Mouse (Mus musculus): ENCODE results near the gene Actr3.

Actr3 gene

DNA sequence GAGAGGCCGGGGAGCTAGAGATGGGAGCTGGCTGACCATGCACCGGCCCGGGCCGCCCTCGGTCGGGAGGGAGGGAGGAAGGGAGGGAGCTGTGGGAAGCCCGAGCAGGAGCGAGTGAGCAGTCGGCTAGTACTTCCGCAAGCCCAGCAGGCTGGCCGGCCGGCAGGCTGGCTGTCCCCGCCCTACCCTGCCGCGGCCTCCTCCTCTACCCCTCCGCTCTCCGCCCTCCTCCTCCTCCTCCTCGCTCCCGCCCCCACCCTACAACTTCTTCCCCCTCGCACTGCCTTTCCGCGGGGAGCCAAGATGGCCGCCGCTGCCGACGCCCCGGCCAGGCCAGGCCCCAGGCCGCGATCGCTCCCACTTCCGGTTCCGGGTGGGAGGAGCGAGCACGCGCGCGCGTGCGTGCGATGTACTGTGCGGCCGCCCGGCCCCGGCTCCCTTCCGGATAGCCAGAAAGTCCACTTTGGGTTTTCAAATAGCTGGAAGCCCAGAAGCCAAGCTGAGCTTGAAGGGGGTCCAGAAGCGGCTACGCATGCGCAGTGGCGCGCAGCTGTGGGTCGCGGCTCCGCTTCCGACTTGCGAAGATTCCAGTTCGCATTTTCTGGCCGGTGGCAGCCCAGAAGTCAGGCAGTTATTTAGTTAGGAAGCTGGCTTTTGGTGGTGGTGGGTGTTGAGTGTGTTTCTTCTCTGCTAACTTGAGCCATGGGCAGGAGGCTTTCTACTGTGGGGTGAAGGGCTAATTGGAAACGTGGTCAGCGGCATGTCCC, at the start of gene Actr3:
Gene Actr3, minus strand, starts transcription at position 359 of the 767 bp plus-strand sequence.
- ATAC-seq (ENCODE audit: low TSS enrichment): peak; percentile 94

DNA sequence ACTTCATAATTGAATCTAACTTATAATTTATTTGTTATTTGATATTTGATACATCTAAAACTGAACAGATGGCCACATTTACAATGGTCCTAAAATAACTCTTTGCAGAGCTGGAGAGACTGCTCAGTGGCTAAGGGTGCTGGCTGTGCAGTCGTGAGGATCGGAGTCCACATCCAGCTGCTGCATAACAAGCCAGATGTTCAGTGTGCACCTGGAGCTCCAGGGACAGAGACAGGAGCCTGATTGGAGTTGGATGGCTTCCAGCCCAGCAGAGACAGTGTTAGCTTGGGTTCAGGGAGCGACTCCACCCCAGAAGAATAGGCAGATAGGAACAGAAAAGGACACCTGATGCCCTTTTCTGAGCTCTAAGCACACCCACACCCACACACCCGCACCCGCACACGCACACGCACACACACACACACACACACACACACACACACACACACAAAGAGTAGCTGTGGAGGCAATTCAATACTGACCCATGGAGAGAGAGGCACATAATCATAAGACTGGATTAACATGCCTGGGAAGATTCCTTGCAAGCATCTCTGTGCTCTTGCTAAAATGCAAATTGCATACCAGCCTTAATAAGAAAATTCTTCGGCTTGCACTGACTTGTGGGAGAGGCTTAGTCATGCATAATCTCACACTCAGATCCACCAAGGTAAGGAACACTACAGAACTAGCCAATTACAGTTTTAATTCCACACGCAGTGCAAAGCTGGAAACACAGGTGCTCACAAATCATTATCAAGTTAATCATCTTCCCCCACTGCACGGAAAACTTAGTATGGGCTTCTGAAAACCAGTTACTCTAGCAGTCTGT, 47.1 kb upstream of the Actr3 start:
- peak; percentile 90 for ATAC-seq (ENCODE audit: low TSS enrichment)

DNA sequence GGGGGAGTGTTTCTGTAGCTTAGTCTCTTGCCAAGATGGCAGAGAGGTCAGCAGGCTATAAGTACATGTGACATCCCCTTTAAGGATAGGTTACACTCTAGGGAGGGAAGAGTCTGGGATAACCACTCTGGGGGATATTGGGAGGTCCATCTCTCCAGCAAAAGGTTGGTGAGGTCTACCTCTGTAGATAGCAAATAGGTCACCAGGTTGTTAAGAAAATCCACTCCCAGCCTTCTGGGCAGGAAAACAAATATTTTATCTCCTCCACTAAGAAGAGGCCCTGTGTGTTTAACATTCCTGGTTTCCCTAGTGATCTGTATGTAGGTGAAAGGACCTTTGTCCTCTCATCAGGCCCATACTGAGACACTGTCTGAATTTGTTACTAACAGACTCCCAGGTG, 46.3 kb upstream of the Actr3 start:
- no peak for ATAC-seq (ENCODE audit: low TSS enrichment)

DNA sequence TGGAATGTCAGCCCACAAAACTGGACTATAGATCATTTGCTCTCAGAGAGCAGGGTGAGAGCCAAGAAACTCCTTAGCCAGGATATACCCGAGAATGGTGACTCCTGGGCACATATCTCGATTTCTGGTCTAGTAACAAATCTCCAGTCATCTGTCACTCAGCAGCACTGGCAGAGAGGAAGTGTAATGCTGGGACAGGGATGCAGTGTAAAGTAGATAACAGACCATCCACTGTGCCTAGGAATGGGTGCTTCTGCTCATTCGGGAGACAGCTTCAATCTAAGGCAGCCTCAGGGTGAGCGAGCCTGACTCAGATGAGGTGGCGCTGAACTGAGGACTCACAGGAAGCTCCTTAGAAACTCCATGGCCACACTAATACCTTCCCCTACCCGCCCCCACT, 43.1 kb upstream of the Actr3 start:
- no peak for ATAC-seq (ENCODE audit: low TSS enrichment)

DNA sequence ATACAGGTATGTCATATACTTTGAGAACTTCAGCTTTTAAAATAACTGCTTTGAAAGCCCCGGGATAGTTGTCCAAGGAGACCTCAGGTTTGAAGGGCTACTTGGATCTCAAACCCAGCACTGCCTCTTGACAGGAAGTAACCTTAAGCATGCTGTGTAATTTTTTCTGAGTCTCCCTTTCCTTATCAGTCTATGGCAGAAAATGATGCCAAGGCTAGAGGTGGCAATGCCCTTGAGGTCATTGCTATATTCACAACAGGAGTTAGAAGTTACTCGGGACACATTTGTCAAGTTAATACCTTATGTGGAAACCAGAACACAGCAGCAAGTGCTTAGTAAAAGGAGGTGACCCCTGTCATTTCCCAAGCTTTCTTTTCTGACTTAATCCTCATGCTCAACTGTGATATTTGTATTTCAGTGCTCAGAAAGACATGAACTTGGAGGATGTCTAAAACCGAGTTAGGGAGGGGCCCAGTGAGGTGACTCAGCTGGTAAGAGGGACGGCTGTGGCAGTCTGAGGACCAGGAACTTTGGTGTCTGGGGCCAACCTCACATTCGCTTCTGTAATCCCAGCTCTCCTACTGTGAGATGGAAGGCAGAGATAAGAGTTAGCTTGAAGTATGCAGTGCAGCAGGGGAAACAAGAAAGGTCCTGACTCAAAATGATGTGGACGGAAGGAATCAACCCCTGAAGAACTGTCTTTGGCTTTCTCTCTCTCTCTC, 40.6 kb upstream of the Actr3 start:
- no peak for ATAC-seq (ENCODE audit: low TSS enrichment)

DNA sequence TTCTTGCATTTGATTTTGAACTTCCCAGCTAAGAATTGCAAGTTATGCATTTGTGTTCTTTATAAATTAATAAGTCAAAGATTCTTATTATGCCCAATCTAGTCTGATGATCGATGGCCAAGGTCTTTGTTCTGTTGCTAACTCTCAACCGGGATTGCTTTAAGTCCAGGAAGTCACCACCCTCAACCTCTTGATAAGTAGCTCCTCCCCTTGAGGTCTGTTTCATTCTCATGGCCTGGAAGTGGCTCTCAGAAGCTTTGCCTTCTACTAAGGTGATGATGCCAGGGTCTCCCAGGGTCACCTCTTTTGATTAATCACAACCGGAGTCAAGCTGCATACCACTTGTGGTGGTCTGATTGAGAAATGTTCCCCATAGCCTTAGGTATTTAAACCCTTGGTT, 38.3 kb upstream of the Actr3 start:
- no peak for ATAC-seq (ENCODE audit: low TSS enrichment)

- ATAC-seq (ENCODE audit: low TSS enrichment): no peak
Observed at GRCm38 (mm10) chr1:125473126-125473666, 37.7 kb upstream of the Actr3 start.

DNA sequence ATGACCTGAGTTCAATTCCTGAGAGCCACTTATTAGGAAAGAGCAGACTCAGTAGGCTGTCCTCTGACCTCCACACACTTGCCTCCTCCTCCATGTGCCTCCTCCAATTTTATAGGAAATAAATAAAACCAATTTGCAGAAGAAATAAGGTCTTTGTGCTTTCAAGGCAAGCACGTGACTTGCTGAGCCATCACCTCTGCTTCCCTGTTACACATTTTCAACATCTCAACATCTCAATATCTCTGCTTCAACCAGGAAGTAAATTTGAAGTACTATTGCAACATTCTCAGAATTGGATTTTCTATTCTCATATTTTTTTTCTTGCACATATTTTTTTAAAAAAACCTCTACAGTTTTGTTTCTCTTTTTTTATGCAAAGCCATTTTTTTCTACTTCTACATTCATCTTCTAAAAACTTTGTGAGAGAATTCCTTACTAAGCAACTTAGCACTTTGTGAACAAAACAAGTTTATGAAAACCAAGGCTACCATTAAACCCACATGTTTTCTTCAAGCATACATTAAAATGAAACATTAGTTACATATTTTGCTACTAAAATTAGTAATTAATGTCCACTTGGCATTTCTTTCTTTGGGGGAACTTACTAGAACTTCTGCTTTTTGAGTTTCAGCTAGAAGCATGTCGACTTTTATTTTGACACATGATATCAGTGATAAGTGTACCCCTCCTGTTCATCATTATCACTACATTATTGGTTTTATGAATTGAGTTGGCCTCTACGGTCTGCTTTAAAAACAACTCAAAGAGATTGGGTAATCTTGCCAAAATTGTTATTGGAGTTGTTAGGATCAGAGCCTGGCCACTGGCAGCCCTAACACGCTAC, 35.5 kb upstream of the Actr3 start:
- ATAC-seq (ENCODE audit: low TSS enrichment): no peak

GRCm38 (mm10) chr1:125467936-125468335, 32.4 kb upstream of the Actr3 start:
- ATAC-seq (ENCODE audit: low TSS enrichment): no peak

DNA sequence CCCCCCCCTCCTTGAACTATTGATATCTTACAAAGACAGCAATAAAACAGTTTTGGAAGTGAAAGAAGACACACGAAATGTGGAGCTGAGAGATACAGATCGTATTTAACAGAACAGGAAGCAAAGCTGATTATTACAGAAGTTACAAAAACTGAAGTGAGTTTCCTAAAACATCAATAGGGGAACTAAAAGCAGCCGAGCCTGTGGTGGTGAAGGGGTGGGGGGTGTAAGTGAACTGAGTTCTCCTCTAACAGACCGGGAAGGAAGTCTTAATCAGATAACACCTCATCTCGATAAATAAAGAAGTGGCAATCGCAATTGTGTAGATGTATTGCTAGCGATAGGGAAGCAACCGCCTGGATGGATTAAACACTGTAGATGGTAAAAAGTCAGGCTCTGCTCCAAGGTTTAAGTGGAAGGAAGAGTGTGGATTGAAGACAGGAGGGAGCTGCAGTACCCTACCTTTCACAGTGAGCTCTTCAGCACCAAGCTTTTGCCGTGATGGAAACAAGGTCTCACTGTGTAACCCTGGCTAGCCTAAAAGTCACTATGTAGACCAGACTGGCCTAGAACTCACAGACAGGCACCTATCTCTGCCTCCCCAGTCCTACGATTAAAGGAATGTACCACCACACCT, 31.2 kb upstream of the Actr3 start:
- ATAC-seq (ENCODE audit: low TSS enrichment): no peak

- no peak for ATAC-seq (ENCODE audit: low TSS enrichment)
Observed at GRCm38 (mm10) chr1:125464011-125464410, 28.5 kb upstream of the Actr3 start.

- ATAC-seq (ENCODE audit: low TSS enrichment): no peak
Observed at GRCm38 (mm10) chr1:125463349-125463748, 27.8 kb upstream of the Actr3 start.

- ATAC-seq (ENCODE audit: low TSS enrichment): no peak
Observed at GRCm38 (mm10) chr1:125462917-125463316, 27.4 kb upstream of the Actr3 start.

- ATAC-seq (ENCODE audit: low TSS enrichment): peak; percentile 81
Observed at GRCm38 (mm10) chr1:125458531-125458930, 23.0 kb upstream of the Actr3 start.

DNA sequence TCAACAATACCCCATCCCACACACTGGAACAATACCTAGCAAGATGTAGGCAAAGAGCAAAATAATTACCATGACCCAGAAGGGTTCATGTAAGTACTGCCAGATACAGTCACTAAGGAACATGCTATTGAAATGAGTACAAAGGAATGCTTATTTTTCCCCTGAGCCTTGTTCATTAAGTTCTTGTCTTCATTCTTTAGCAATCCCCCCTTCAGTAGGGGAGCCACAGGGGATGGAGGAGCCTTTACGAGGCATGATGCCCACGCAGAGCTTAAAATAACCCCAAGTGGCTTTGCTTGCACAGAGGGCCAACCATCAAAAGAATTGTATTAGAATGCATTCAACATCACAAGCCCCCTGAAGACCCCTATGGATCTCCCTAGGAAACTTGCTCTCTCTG, 19.6 kb upstream of the Actr3 start:
- ATAC-seq (ENCODE audit: low TSS enrichment): no peak

DNA sequence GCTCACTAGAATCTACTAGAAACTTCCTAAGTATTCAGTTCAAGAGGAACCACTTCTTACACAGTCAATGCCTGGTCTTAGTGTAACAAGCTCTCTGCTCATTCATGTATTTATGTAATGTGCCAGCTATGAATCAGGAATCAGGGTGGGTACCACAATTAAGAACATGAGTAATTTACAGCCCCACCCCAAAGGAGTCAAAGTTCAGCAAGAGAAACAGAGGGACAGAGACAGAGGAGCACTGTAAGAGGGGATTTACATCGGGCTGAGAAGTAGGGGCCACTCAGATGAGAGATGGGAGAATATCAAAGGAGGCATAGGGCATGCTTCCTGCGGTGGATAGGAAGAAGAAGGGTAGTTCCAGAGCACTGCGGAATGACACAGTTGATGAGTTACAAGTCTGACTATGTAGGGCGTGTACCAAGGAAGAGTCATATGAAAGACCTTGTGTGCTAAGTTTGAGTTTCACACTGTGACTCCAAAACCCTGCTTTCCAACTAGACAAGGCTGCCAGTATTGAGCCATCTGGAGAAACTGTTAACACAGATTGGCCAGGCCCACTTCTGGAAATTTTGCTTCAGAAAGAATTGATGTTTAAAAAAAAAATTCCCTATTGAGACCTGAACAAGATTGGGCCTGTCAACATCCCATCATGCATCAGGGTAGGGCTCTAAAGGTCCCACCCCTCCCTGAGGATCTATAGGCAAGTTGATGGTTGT, 14.9 kb upstream of the Actr3 start:
- no peak for ATAC-seq (ENCODE audit: low TSS enrichment)

- ATAC-seq (ENCODE audit: low TSS enrichment): no peak
Observed at GRCm38 (mm10) chr1:125447926-125448325, 12.4 kb upstream of the Actr3 start.

- no peak for ATAC-seq (ENCODE audit: low TSS enrichment)
Observed at GRCm38 (mm10) chr1:125441679-125442078, 6.2 kb upstream of the Actr3 start.

GRCm38 (mm10) chr1:125441251-125441650, 5.7 kb upstream of the Actr3 start:
- no peak for ATAC-seq (ENCODE audit: low TSS enrichment)

DNA sequence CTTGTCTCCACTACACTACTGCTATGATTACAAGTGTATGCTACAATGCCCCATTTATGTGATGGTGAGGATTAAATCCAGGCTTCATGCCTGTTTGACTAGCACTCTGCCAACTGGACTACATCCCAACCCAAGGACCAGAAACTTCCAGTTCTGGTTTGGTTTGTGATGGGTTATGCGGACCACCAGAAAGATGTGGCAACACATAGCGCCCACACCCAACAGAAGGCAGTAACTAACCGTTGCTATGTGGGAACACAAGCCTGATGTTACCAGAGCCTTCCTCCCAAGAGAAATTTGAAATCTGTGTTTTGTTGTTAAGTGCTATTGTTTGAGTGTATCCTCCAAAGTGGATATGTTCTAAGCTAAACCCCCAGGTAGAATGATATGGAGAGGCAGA, 4.0 kb upstream of the Actr3 start:
- no peak for ATAC-seq (ENCODE audit: low TSS enrichment)

Measured in frontal cortex, adult (tissue).